Mouse (Mus musculus) limb, embryonic 15.5 days (tissue): ENCODE results near the gene Grm4. TPM values are rescaled to one million over a fixed set of nuclear protein-coding genes. Genes with fewer than 3 reads are reported as not detected.
"Not testable (repeated sequence)": the region's sequence is repeated elsewhere in the genome, so short reads cannot be mapped to it uniquely, and the experiment has no call there.

Source experiments
- ATAC-seq: fragments of 200-750 bp; cut with Nextera tagmentation; 2 replicates; pipeline ENCODE4 v1.8.0; 2017; ENCODE audit warnings: low read depth, moderate TSS enrichment; ENCODE audit not compliant: insufficient number of reproducible peaks, low FRiP score, low TSS enrichment
- H3K27ac ChIP-seq: fragments of 300-500 bp; sonication (generic); 2 replicates; pipeline ENCODE4 v1.5.1; 2015; ENCODE audit warnings: moderate library complexity, mild to moderate bottlenecking, inconsistent platforms
- H3K27me3 ChIP-seq: fragments of 300-500 bp; sonication (generic); 2 replicates; pipeline ENCODE4 v1.6.1; 2015; ENCODE audit warnings: inconsistent platforms
- H3K36me3 ChIP-seq: fragments of 300-500 bp; sonication (generic); 2 replicates; pipeline ENCODE4 v1.6.1; 2015; ENCODE audit warnings: inconsistent platforms
- H3K4me1 ChIP-seq: fragments of 300-500 bp; sonication (generic); 2 replicates; pipeline ENCODE4 v1.6.1; 2015; ENCODE audit warnings: inconsistent platforms
- H3K4me2 ChIP-seq: fragments of 300-500 bp; sonication (generic); 2 replicates; pipeline ENCODE4 v1.6.1; 2015; ENCODE audit warnings: mild to moderate bottlenecking, inconsistent platforms
- H3K4me3 ChIP-seq: fragments of 300-500 bp; sonication (generic); 2 replicates; pipeline ENCODE4 v1.5.1; 2015; ENCODE audit warnings: mild to moderate bottlenecking, inconsistent platforms
- H3K9ac ChIP-seq: fragments of 300-500 bp; sonication (generic); 2 replicates; pipeline ENCODE4 v1.6.1; 2015; ENCODE audit warnings: inconsistent platforms
- H3K9me3 ChIP-seq: fragments of 300-500 bp; sonication (generic); 2 replicates; pipeline ENCODE4 v1.6.1; 2016; ENCODE audit warnings: inconsistent platforms
- WGBS: fragments of 180-500 bp; shearing (Covaris S2); methylation state at CpG from one replicate; pipeline ENCODE4 v1.1.7; 2015; 5-methylcytosine and 5-hydroxymethylcytosine counted together
- polyA plus RNA-seq: library from polyadenylated mRNA; unstranded; fragments of >200 nt; fragmentation: Nextera tagmentation; extraction: Ambion mirVana; gene quantifications from 2 replicates; pipeline ENCODE4 v1.2.1, GENCODE M21; 2015

Gene Grm4
- polyA plus RNA-seq, 1 experiment from 2014 or later: 0.54 TPM

DNA sequence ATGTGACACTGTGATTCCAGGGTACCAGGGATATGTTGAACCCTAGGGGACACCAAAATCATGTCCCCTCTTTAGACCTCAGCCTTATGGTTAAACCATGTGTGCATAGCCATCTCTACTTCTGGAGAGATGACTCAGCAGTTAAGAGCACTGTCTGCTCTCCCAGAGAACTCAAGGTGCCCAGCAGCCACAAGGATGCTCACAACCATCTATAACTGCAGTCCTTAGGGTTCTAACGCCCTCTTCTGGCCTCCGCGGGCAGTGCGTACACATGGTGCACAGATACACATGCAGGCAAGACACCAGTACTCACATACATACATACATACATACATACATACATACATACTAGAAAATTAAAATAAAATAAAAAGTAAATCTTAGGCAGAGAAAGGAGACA is 127.8 kb downstream of the Grm4 start:
- no peaks in the 10 kb centered on the region for H3K9me3 ChIP-seq
- H3K36me3 ChIP-seq: no peaks in the 10 kb centered on the region
- H3K27ac ChIP-seq: no peak overlapping the region
- no peak overlapping the region for H3K4me2 ChIP-seq
- 87% methylated on average over 4 of the region's 4 CpGs for WGBS
- H3K4me3 ChIP-seq: no peak overlapping the region
- no peak overlapping the region for H3K9ac ChIP-seq
- no peaks in the 10 kb centered on the region for H3K27me3 ChIP-seq
- ATAC-seq: no peak
- peaks cover 10% of the 10 kb centered on the region for H3K4me1 ChIP-seq

DNA sequence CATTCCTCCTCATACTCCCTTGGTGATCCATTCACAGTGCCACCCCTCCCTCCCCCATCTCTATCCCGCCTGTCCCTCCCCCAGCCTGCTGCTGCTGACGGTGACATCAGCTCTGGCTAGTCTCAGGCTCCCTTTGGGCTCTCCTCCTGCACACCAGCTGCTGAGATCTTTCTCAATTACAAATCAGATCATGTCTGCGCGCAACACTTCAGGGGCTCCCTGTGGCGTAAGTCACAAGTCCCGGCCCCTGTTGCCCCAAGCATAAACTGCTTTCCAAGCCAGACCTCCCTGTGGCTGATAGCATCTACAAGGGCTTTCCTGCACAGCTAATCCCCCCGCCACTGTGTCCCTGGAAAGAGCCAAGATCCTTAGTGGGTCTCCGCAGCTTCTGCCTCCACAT is 128.3 kb downstream of the Grm4 start:
- WGBS: 37% methylated on average over 8 of the region's 8 CpGs
- H3K27ac ChIP-seq: no peak overlapping the region
- H3K9me3 ChIP-seq: no peaks in the 10 kb centered on the region
- peaks cover 10% of the 10 kb centered on the region for H3K4me1 ChIP-seq
- ATAC-seq: no peak
- H3K36me3 ChIP-seq: no peaks in the 10 kb centered on the region
- no peaks in the 10 kb centered on the region for H3K27me3 ChIP-seq
- no peak overlapping the region for H3K9ac ChIP-seq
- H3K4me3 ChIP-seq: no peak overlapping the region
- no peak overlapping the region for H3K4me2 ChIP-seq

DNA sequence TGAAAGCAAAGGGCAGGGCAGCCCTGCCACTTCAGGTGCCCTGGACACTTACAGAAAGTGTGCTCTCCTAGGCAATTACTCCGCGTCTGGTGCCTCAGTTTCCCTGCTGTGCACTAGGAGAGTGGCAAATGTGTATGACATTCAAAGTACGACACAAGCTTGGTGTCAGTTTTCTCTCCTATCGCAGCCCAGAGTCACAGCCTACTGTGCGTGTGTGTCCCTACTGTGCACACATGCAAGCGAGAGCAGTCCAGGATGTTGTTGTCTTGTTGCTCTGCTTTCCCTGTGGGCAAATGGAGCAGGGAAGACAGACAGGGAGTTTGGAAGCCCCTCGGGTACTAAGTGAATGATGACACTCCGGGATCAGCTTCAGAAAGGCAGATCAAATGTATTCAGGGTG is 131.2 kb downstream of the Grm4 start:
- no peaks in the 10 kb centered on the region for H3K36me3 ChIP-seq
- no peak overlapping the region for H3K27ac ChIP-seq
- H3K4me3 ChIP-seq: no peak overlapping the region
- ATAC-seq: no peak
- peaks cover 21% of the 10 kb centered on the region for H3K4me1 ChIP-seq
- H3K27me3 ChIP-seq: no peaks in the 10 kb centered on the region
- 88% methylated on average over 8 of the region's 8 CpGs for WGBS
- no peak overlapping the region for H3K9ac ChIP-seq
- no peak overlapping the region for H3K4me2 ChIP-seq
- no peaks in the 10 kb centered on the region for H3K9me3 ChIP-seq

DNA sequence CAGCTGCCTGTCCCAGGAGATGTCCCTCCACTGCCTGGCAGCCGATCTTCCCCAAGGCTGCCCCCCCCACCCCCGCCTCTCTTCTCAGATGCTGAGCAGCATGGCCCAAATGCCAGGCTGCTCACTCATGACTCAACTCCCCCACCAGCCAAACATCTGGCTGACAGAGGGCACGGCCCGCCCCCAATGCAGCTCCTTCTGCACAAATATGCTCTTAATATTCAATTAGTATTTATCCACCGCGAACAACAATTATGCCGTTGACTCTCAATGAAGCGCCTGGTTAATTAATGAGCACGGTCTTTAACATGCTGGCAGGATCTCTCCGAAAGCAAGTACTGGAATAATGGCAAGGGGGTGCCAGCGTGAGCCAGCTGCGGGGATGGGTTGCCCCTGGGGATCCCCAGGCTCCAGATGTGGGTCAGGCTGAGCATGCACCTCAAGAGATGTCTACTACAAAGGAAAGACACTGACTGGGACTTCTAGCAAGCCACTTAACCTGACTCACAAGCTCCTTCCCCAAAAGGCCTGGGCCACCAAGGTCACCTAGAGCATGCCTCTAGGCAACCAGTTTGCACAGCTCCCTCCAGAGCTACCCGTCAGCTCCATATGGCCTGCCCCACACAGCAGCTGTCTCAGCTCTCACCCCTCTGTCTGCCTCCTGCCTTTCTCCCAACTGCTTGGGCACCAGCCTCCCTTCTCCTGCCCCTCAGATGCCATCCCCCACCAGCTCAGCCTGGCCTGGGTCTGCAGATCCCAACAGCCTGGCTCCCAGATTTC is 131.8 kb downstream of the Grm4 start:
- no peaks in the 10 kb centered on the region for H3K36me3 ChIP-seq
- peaks cover 21% of the 10 kb centered on the region for H3K4me1 ChIP-seq
- no peak overlapping the region for H3K4me2 ChIP-seq
- H3K27me3 ChIP-seq: no peaks in the 10 kb centered on the region
- no peak overlapping the region for H3K4me3 ChIP-seq
- no peak overlapping the region for H3K9ac ChIP-seq
- no peaks in the 10 kb centered on the region for H3K9me3 ChIP-seq
- no peak overlapping the region for H3K27ac ChIP-seq
- no peak for ATAC-seq
- 68% methylated on average over 13 of the region's 13 CpGs for WGBS

DNA sequence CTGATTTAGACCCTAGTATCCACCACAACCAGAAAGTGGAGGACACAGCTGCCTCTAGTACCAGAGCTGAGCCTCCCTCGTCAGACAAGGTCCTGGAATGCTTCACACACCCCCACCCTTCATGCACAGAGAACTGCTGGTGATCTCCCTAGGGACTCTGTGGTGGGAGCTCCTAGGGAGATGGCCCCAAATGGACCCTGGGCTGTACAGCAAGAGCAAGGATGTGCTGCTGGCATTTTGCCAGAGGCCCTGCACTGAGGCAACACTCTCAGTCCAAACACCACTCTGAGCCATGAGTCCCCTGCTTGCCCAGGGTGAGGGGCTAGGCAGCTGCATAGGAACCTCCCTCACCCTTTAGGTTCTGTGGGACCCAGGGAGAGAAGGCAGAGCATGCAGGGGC is 134.8 kb downstream of the Grm4 start:
- Histone ChIP-seq H3K4me2 (no peak overlapping the region), H3K36me3 (no peaks in the 10 kb centered on the region), H3K4me1 (peaks cover 14% of the 10 kb centered on the region), H3K27me3 (no peaks in the 10 kb centered on the region), H3K9me3 (no peaks in the 10 kb centered on the region), H3K27ac (no peak overlapping the region), H3K4me3 (no peak overlapping the region), H3K9ac (no peak overlapping the region)
- ATAC-seq: no peak
- 33% methylated on average over 1 of the region's 1 CpGs for WGBS

DNA sequence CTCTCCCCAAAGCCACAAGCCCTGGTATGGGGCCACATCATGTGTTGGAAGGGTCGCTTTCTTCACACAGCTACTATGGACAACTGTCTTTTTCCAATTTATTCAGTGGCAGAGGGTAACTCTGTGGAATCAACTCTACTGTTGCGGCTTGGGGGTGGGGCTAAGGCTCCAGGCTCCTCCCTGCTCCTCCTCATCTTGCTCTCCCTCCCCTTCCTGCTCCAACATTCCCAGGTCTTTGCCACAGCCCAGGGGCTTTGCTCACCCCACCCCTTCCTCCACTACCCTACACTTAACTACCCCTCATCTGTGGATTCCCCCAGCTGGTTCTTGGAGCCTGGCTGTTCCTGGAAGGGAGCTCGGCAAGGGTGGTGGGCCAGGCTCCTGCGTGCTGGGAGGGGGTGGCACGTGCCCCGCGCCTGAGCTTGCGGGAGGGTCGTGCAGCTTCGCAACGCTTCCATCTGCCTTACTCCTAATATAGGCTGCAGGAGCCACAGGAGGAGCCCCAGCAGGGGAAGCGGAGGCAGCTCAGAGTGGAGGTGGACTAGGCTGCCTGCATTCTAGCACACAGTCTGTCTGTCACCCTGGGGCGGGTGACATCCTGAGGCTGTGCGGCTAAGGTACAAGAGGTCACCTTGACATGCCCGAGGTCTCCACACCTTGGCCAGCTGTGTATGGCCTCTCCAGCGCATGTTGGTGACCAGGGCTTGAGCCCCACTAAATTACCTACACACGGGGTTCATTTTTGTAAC is 135.5 kb downstream of the Grm4 start:
- Histone ChIP-seq H3K36me3 (no peaks in the 10 kb centered on the region), H3K27me3 (no peaks in the 10 kb centered on the region), H3K4me2 (peak overlapping the region; percentile 25; the same call in 1 of the 2 replicates), H3K4me1 (peaks cover 14% of the 10 kb centered on the region), H3K27ac (no peak overlapping the region), H3K9ac (no peak overlapping the region), H3K9me3 (no peaks in the 10 kb centered on the region), H3K4me3 (no peak overlapping the region)
- WGBS: 30% methylated on average over 17 of the region's 17 CpGs
- ATAC-seq: no peak

DNA sequence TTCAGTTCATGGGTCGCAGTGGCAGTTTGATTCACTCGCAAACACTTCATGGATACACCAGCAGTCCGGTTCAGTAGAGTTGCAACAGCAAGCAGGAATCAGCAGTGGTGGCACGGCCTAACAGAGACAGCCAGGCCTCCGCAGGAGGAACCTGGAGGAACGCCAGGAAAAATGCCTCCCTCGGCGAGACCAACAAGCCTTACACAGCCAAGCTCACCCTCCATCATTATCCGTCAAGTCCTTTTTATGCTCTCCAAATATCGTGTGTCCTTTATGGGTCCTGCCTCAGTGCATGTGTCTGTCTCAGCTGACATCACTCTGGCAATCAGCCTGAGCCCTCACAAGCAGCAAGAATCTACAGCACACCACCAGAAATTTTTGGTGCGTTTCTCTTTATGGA is 138.3 kb downstream of the Grm4 start:
- ATAC-seq: no peak
- Histone ChIP-seq H3K36me3 (no peaks in the 10 kb centered on the region), H3K27ac (no peak overlapping the region), H3K4me1 (peaks cover 14% of the 10 kb centered on the region), H3K4me2 (no peak overlapping the region), H3K27me3 (no peaks in the 10 kb centered on the region), H3K4me3 (no peak overlapping the region), H3K9me3 (no peaks in the 10 kb centered on the region), H3K9ac (no peak overlapping the region)
- WGBS: 68% methylated on average over 11 of the region's 11 CpGs

DNA sequence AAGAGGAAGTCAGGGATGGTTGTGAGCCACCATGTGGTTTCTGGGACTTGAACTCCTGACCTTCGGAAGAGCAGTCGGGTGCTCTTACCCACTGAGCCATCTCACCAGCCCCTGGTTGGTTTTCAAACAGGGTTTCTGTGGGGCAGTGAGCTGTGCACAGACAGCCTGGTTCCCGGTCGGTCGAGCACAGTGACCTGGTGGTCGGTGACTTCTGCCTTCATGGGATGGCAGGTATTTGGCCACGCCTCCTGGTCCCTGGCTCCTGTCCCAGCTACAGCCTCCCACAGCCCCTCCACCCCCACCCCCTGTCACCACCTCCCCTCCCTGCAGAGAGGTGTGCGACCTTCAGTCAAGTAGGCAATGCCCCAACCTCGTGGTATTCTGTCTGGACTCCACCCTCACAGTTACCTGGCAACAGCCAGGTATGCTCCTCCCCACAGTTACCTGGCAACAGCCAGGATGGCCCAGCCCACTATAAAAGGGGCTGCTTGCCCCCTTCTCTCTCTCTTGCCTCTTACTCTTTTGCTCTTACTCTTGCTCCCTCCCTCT is 140.2 kb downstream of the Grm4 start:
- H3K9ac ChIP-seq, ATAC-seq: not testable (repeated sequence)
- 60% methylated on average over 9 of the region's 9 CpGs for WGBS

DNA sequence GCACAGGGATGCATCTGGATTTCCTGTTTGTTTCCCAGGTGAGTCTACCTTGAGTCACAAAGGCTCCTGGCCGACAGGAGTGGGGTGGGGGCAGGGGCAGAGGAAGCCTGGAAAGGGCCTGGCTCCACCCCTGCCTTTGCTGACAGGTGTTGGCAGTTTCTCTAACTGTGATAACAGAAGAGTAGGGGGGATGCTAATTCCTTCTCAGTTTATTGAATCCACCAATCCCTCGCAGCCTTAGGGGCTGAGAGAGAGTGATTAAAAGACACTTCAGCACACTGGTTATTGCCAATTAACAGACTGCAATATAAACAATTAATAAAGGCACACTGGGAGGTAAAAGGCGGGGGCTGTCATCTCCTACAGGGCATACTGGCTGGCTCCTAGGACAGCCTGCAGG is 142.2 kb downstream of the Grm4 start:
- Histone ChIP-seq H3K4me3 (no peak overlapping the region), H3K9ac (no peak overlapping the region), H3K36me3 (no peaks in the 10 kb centered on the region), H3K27ac (no peak overlapping the region), H3K4me2 (no peak overlapping the region), H3K9me3 (0 out of 2 replicates have a peak, but pooled peaks cover 5% of the 10 kb centered on the region), H3K4me1 (peaks cover 3% of the 10 kb centered on the region; the same call in 1 of the 2 replicates), H3K27me3 (no peaks in the 10 kb centered on the region)
- WGBS: 23% methylated on average over 3 of the region's 3 CpGs
- no peak for ATAC-seq

More for the DNA sequence above, 140.2 kb downstream of the Grm4 start:
- H3K4me2 ChIP-seq, H3K4me3 ChIP-seq, H3K27me3 ChIP-seq, H3K27ac ChIP-seq, H3K36me3 ChIP-seq, H3K9me3 ChIP-seq, H3K4me1 ChIP-seq: not testable (repeated sequence)

DNA sequence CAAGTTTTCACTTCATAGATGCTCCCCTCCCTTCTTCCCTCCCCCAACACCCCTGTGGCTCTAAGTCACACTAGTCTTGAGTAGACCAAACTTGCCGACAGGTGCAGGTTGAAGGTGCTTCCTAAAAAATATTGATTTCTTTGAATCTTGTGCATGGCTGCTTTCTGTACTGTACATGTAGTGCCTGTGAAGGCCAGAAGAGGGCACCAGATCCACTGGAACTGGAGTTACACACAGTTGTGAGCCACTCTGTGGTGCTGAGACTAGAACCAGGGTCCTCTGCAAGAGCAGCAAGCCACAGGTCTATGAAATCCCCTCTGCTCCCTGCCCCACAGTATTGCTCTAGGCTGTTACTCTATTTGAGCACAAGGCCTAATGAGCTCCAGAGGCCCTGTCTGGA is 144.1 kb downstream of the Grm4 start:
- 0 out of 2 replicates have a peak, but pooled peaks cover 5% of the 10 kb centered on the region for H3K9me3 ChIP-seq
- WGBS: 97% methylated on average over 1 of the region's 1 CpGs
- H3K36me3 ChIP-seq: no peaks in the 10 kb centered on the region
- no peak overlapping the region for H3K27ac ChIP-seq
- ATAC-seq: no peak
- H3K4me2 ChIP-seq: no peak overlapping the region
- no peaks in the 10 kb centered on the region for H3K27me3 ChIP-seq
- H3K4me3 ChIP-seq: no peak overlapping the region
- H3K4me1 ChIP-seq: peaks cover 6% of the 10 kb centered on the region; the same call in 1 of the 2 replicates
- no peak overlapping the region for H3K9ac ChIP-seq

DNA sequence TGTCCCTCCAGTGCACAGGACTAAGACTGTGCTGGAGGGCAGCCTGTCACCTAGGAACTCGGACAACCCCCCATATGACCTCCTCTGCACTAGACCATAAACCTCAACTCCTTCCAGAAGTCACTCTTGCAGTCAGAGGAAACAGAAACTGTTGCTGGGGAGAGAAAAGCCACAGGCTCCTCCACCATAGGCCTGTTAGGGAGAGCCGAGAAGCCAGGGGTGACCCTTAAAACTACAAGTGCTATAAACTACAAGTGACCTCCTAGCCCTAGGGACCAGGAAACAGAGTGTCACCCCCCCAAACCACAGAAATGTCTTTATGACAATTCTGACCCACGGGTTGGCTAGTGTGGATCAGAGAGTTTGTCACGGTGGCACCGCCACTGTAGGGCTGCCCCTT is 145.7 kb downstream of the Grm4 start:
- WGBS: 56% methylated on average over 5 of the region's 5 CpGs
- Histone ChIP-seq H3K4me3 (no peak overlapping the region), H3K9ac (no peak overlapping the region)

More for the DNA sequence above, 145.7 kb downstream of the Grm4 start:
- no peak for ATAC-seq
- H3K27me3 ChIP-seq: no peaks in the 10 kb centered on the region
- 0 out of 2 replicates have a peak, but pooled peaks cover 5% of the 10 kb centered on the region for H3K9me3 ChIP-seq
- no peak overlapping the region for H3K27ac ChIP-seq
- no peak overlapping the region for H3K4me2 ChIP-seq
- H3K36me3 ChIP-seq: no peaks in the 10 kb centered on the region
- peaks cover 6% of the 10 kb centered on the region; the same call in 1 of the 2 replicates for H3K4me1 ChIP-seq
